Mouse (Mus musculus) neural tube, embryonic 13.5 days (tissue): ENCODE results near the gene Rasa4. TPM values are rescaled to one million over a fixed set of nuclear protein-coding genes. Genes with fewer than 3 reads are reported as not detected.
"Not testable (repeated sequence)": the region's sequence is repeated elsewhere in the genome, so short reads cannot be mapped to it uniquely, and the experiment has no call there.

Experiments
- ATAC-seq: fragments of 200-750 bp; cut with Nextera tagmentation; 2 replicates; pipeline ENCODE4 v1.8.0; 2017; ENCODE audit warnings: low read depth, mild to moderate bottlenecking, moderate TSS enrichment, moderate library complexity
- H3K27ac ChIP-seq: fragments of 300-500 bp; sonication (generic); replicated peaks from 2 replicates; pipeline ENCODE4 v1.5.1; 2015; ENCODE audit warnings: moderate library complexity, mild to moderate bottlenecking, inconsistent platforms
- H3K27me3 ChIP-seq: fragments of 300-500 bp; sonication (generic); 2 replicates; pipeline ENCODE4 v1.6.1; 2015; ENCODE audit warnings: mild to moderate bottlenecking, inconsistent platforms
- H3K36me3 ChIP-seq: fragments of 300-500 bp; sonication (generic); 2 replicates; pipeline ENCODE4 v1.6.1; 2015; ENCODE audit warnings: mild to moderate bottlenecking, inconsistent platforms
- H3K4me1 ChIP-seq: fragments of 300-500 bp; sonication (generic); replicated peaks from 2 replicates; pipeline ENCODE4 v1.6.1; 2015; ENCODE audit warnings: inconsistent platforms
- H3K4me2 ChIP-seq: fragments of 300-500 bp; sonication (generic); 2 replicates; pipeline ENCODE4 v1.6.1; 2015; ENCODE audit warnings: inconsistent platforms, mild to moderate bottlenecking, moderate library complexity
- H3K4me3 ChIP-seq: fragments of 300-500 bp; sonication (generic); 2 replicates; pipeline ENCODE4 v1.5.1; 2015; ENCODE audit warnings: mild to moderate bottlenecking, inconsistent platforms
- H3K9ac ChIP-seq: fragments of 300-500 bp; sonication (generic); 2 replicates; pipeline ENCODE4 v1.6.1; 2015; ENCODE audit warnings: moderate library complexity, mild to moderate bottlenecking, inconsistent platforms
- H3K9me3 ChIP-seq: fragments of 300-500 bp; sonication (generic); 2 replicates; pipeline ENCODE4 v1.6.1; 2016; ENCODE audit warnings: inconsistent platforms
- WGBS: fragments of 180-500 bp; shearing (Covaris S2); methylation state at CpG from one replicate; pipeline ENCODE4 v1.1.7; 2015; 5-methylcytosine and 5-hydroxymethylcytosine counted together
- polyA plus RNA-seq: library from polyadenylated mRNA; unstranded; fragments of >200 nt; fragmentation: Nextera tagmentation; extraction: Ambion mirVana; gene quantifications from 2 replicates; pipeline ENCODE4 v1.2.1, GENCODE M21; 2015

Gene Rasa4
- polyA plus RNA-seq, 1 experiment from 2014 or later, result 19.7 TPM

- no peak for ATAC-seq
- Histone ChIP-seq H3K4me3 (no peak overlapping the region), H3K4me1 (no peaks in the 10 kb centered on the region), H3K4me2 (no peak overlapping the region), H3K27ac (no peak overlapping the region), H3K9ac (no peak overlapping the region), H3K36me3 (no peaks in the 10 kb centered on the region), H3K27me3 (peaks cover 8% of the 10 kb centered on the region; the same call in 1 of the 2 replicates), H3K9me3 (no peaks in the 10 kb centered on the region)
- 59% methylated on average over 8 of the region's 8 CpGs for whole genome bisulfite sequencing
Measured at GRCm38 (mm10) chr5:136094249-136095010, 10.7 kb downstream of the Rasa4 start.

- Histone ChIP-seq H3K27ac (no peak overlapping the region), H3K27me3 (peaks cover 8% of the 10 kb centered on the region; the same call in 1 of the 2 replicates), H3K9me3 (no peaks in the 10 kb centered on the region), H3K4me2 (no peak overlapping the region), H3K4me1 (no peaks in the 10 kb centered on the region), H3K9ac (no peak overlapping the region), H3K4me3 (no peak overlapping the region), H3K36me3 (no peaks in the 10 kb centered on the region)
- ATAC-seq, result no peak
- WGBS, result 78% methylated on average over 7 of the region's 7 CpGs
Measured at GRCm38 (mm10) chr5:136095089-136095488, 11.4 kb downstream of the Rasa4 start.

GRCm38 (mm10) chr5:136098536-136098935, 14.8 kb downstream of the Rasa4 start:
- ATAC-seq, result no peak
- Histone ChIP-seq H3K27me3 (peaks cover 20% of the 10 kb centered on the region), H3K36me3 (no peaks in the 10 kb centered on the region), H3K9ac (no peak overlapping the region), H3K4me3 (no peak overlapping the region), H3K27ac (no peak overlapping the region), H3K4me1 (peaks cover 9% of the 10 kb centered on the region), H3K9me3 (no peaks in the 10 kb centered on the region), H3K4me2 (no peak overlapping the region)
- WGBS, result 83% methylated on average over 10 of the region's 10 CpGs

DNA sequence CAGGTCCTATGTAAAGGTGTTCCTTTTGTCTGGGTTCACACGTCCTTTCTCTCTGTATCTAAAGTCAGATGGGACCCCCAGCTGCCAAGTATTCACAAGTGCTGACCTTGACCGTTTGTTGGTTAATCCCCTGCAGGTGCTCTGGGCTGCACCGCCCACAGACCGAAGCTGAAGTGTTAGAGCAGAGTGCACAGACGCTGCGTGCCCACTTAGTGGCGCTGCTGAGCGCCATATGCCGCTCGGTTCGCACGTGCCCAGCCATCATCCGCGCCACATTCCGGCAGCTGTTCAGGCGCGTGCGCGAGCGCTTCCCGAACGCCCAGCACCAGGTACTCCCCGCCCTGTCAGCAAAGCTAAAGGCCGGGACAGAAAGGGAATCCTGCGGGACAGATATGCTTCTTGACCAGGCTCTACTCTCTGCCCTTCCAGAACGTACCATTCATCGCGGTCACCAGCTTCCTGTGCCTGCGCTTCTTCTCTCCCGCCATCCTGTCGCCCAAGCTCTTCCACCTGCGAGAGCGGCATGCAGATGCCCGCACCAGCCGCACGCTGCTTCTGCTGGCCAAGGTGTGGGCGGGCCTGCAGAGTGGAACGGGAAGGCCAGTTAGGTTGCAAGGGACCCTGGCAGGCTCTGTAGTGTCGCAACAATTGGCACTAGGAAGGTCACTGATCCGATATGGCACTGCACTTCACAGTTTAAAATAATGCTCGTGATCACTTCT, 18.5 kb downstream of the Rasa4 start:
- Histone ChIP-seq H3K9ac (peak overlapping the region; percentile 64), H3K9me3 (no peaks in the 10 kb centered on the region), H3K27me3 (peaks cover 23% of the 10 kb centered on the region), H3K4me1 (peaks cover 9% of the 10 kb centered on the region), H3K36me3 (peaks cover 3% of the 10 kb centered on the region; the same call in 1 of the 2 replicates), H3K27ac (0 out of 2 replicates have a peak overlapping the region, but pooled peaks have one; percentile 19), H3K4me2 (peak overlapping the region; percentile 68), H3K4me3 (peak overlapping the region; percentile 41)
- 5% methylated on average over 41 of the region's 41 CpGs for WGBS
- peak; percentile 84 for ATAC-seq

- Histone ChIP-seq H3K4me1 (peaks cover 9% of the 10 kb centered on the region), H3K27ac (no peak overlapping the region), H3K4me2 (no peak overlapping the region), H3K9ac (no peak overlapping the region), H3K4me3 (no peak overlapping the region), H3K36me3 (peaks cover 3% of the 10 kb centered on the region; the same call in 1 of the 2 replicates), H3K27me3 (peaks cover 20% of the 10 kb centered on the region), H3K9me3 (no peaks in the 10 kb centered on the region)
- WGBS, result 77% methylated on average over 5 of the region's 5 CpGs
- no peak for ATAC-seq
Measured at GRCm38 (mm10) chr5:136104511-136104910, 20.8 kb downstream of the Rasa4 start.

DNA sequence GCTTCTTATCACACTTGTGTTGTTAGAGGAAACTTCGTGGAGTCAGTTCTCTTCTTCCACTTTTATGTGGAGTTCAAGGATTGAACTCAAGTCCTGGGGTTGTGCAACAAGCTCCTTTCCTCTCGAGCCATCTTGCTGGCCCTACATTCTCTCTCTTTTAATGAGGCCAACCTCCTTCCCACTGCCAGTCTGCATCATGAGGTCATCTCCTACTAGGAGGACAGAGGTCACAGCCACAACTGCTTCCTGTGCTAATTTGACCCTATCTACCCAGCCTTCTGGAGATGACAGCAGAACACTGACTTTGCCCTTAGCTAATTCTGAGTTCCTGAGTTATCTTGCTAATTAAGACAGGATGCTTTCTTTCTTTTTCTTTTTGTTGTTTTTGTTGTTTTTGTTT, 24.8 kb downstream of the Rasa4 start:
- ATAC-seq, result no peak
- Histone ChIP-seq H3K9ac (no peak overlapping the region), H3K4me3 (no peak overlapping the region), H3K27me3 (peaks cover 4% of the 10 kb centered on the region; the same call in 1 of the 2 replicates), H3K4me1 (no peaks in the 10 kb centered on the region), H3K27ac (no peak overlapping the region), H3K4me2 (no peak overlapping the region), H3K9me3 (no peaks in the 10 kb centered on the region), H3K36me3 (peaks cover 3% of the 10 kb centered on the region; the same call in 1 of the 2 replicates)
- 50% methylated on average over 2 of the region's 2 CpGs for WGBS

DNA sequence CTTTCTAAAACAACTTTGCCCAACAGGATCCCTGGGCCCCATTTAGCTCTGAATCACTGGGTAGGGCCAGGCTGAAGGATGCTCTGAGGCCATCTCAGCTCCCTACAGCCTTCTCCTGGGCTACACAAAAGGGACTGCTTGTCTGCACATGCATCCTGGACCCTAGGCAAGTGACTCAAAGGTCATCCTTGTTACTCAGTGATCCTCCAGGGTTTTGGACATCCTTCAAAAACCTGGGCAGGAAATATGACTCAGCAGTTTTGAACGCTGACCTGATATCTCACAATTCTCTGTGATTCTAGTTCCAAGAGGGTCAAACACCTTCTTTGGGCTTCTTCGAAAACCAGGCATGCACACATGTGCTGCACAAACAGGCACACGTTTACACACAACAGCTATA, 25.3 kb downstream of the Rasa4 start:
- H3K4me2 ChIP-seq, result no peak overlapping the region
- H3K4me1 ChIP-seq, result no peaks in the 10 kb centered on the region
- H3K27me3 ChIP-seq, result no peaks in the 10 kb centered on the region; the same call in 1 of the 2 replicates

GRCm38 (mm10) chr5:136113546-136113945, 29.8 kb downstream of the Rasa4 start:
- not testable (repeated sequence) for ATAC-seq, H3K4me2 ChIP-seq, H3K9ac ChIP-seq, H3K27me3 ChIP-seq, H3K9me3 ChIP-seq, H3K4me3 ChIP-seq, H3K36me3 ChIP-seq, H3K27ac ChIP-seq
- peaks cover 24% of the 10 kb centered on the region for H3K4me1 ChIP-seq
- 52% methylated on average over 4 of the region's 4 CpGs for WGBS

More for the DNA sequence above, 25.3 kb downstream of the Rasa4 start:
- 0 out of 2 replicates have a peak overlapping the region, but pooled peaks have one; percentile 12 for H3K9ac ChIP-seq
- no peak overlapping the region for H3K27ac ChIP-seq
- 84% methylated on average over 3 of the region's 3 CpGs for WGBS
- peaks cover 2% of the 10 kb centered on the region; the same call in 1 of the 2 replicates for H3K36me3 ChIP-seq
- no peaks in the 10 kb centered on the region for H3K9me3 ChIP-seq
- ATAC-seq, result no peak
- no peak overlapping the region for H3K4me3 ChIP-seq

- Histone ChIP-seq H3K4me1 (peaks cover 27% of the 10 kb centered on the region), H3K9me3 (no peaks in the 10 kb centered on the region), H3K4me2 (peak within 1 kb of the TSS; percentile 78), H3K4me3 (peak within 1 kb of the TSS; percentile 97), H3K27ac (peak within 1 kb of the TSS; percentile 78), H3K27me3 (no peaks in the 10 kb centered on the region), H3K36me3 (peaks cover 17% of the 10 kb centered on the region), H3K9ac (peak within 1 kb of the TSS; percentile 87)
- ATAC-seq, result peak; percentile 95
- WGBS, result 3% methylated on average over 42 of the region's 42 CpGs
Measured at GRCm38 (mm10) chr5:136115891-136116783, 32.4 kb downstream of the Rasa4 start, which contains the start of gene Polr2j. Gene Polr2j (plus strand): TSS chr5:136116631.

DNA sequence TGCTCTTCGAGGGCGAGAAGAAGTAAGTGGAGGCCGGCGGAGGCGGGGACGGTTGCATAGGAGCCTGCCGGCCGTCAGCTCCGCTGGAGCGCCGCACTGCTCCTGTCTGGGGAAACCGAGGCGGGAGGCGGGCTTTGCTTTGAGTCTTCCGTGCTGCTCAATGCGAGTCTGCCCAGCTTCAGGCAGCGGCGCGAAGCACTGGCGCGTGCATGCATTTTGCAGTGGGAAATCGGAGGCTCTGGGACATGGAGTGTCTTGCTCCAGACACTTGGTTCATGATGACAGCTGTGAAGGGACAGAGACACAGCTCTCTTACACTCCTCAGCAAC, 33.0 kb downstream of the Rasa4 start:
- peak overlapping the region; percentile 97 for H3K4me3 ChIP-seq
- peak overlapping the region; percentile 87 for H3K9ac ChIP-seq
- H3K36me3 ChIP-seq, result peaks cover 23% of the 10 kb centered on the region
- peaks cover 27% of the 10 kb centered on the region for H3K4me1 ChIP-seq
- peak; percentile 65 for ATAC-seq
- H3K4me2 ChIP-seq, result peak overlapping the region; percentile 78
- WGBS, result 0% methylated on average over 22 of the region's 22 CpGs
- no peaks in the 10 kb centered on the region for H3K9me3 ChIP-seq
- no peaks in the 10 kb centered on the region for H3K27me3 ChIP-seq
- H3K27ac ChIP-seq, result peak overlapping the region; percentile 78

- Histone ChIP-seq H3K27me3 (no peaks in the 10 kb centered on the region), H3K4me1 (peaks cover 17% of the 10 kb centered on the region), H3K9me3 (no peaks in the 10 kb centered on the region), H3K4me2 (no peak overlapping the region), H3K9ac (no peak overlapping the region), H3K4me3 (no peak overlapping the region), H3K36me3 (peaks cover 77% of the 10 kb centered on the region), H3K27ac (no peak overlapping the region)
- no peak for ATAC-seq
- 88% methylated on average over 10 of the region's 10 CpGs for WGBS
Measured at GRCm38 (mm10) chr5:136122165-136122564, 38.4 kb downstream of the Rasa4 start.
